Mouse (Mus musculus) adrenal gland, adult 8-10 months (tissue): ENCODE results near the gene Coq8a. TPM values are rescaled to one million over a fixed set of nuclear protein-coding genes. Genes with fewer than 3 reads are reported as not detected.

Experiments
- DNase-seq: peaks from one replicate; pipeline ENCODE4 v3.0.0; 2022
- total RNA-seq, 4 experiments: library from RNA; stranded (reverse); gene quantifications; 2 replicates each; pipeline ENCODE4 v1.2.4; 2022

Coq8a gene
- total RNA-seq, 4 experiments from 2014 or later, result 85.1 to 269 (median 187) TPM

- no peak for DNase-seq
Measured at GRCm38 (mm10) chr1:180197956-180198355, 1.4 kb downstream of the Coq8a start.

- DNase-seq, result no peak
Measured at GRCm38 (mm10) chr1:180196508-180196907, 2.9 kb downstream of the Coq8a start.

GRCm38 (mm10) chr1:180195703-180196381, 3.6 kb downstream of the Coq8a start:
- peak; percentile 98 for DNase-seq

- no peak for DNase-seq
Measured at GRCm38 (mm10) chr1:180194781-180195471, 4.5 kb downstream of the Coq8a start.

DNA sequence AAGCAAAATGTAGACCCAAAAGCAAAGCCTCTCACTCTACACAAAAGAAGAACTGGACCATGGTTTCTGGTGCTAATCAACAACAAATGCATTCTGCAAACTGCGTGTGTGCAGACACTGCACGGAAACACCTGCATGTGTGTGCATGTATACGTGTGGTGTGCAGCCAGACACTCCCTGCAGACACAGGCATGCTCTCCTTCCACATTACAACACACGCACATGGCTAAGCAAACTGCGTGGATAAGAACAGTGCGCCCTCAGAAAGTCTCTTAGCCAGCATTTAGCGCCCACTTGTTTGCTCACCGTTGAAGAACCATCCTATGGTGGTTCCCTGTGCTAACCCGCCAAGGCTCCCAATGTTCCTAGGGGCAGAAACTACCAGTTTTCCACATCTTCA, 5.4 kb downstream of the Coq8a start:
- DNase-seq, result no peak

- no peak for DNase-seq
Measured at GRCm38 (mm10) chr1:180193391-180193935, 5.9 kb downstream of the Coq8a start.

DNA sequence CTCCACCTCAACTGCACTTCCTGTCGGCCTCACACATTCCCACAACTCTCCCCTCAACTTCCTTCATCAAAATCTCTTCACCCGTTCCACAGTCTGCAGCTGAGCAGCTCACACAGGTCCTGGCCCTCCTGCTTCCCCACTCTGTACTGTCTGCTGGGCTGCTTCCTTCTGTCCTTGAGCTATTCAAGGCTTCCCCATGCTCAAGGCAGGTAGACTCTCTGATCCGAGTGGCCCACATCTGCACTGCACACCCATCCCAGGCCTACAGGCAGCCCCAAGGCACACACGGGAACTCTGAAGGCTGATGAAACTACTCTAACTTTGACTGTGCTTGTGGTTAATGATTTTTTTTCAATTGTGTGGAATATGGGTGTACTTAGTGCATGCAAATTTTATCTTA, 6.5 kb downstream of the Coq8a start:
- DNase-seq, result no peak

- no peak for DNase-seq
Measured at GRCm38 (mm10) chr1:180191651-180192220, 7.7 kb downstream of the Coq8a start.

DNA sequence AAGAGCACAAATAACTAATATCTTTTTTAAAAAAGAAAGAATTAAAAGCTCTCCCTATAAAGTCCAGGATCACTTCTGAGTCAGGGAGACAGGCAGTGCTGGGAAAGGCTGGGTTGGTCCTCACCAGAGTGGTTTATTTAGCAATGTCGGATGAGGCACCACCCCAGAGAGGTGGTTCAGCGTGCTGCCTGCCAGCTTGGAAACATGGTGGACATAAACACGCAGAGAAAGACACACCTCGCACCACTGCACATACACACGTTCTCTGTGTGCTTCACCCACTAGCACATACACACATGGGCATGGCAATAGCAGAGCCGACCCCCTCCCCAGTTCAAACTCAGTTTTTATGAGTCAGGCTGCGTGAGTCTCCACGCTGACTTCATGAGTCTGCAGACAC, 8.3 kb downstream of the Coq8a start:
- no peak for DNase-seq

GRCm38 (mm10) chr1:180188951-180189350, 10.5 kb downstream of the Coq8a start:
- no peak for DNase-seq

DNA sequence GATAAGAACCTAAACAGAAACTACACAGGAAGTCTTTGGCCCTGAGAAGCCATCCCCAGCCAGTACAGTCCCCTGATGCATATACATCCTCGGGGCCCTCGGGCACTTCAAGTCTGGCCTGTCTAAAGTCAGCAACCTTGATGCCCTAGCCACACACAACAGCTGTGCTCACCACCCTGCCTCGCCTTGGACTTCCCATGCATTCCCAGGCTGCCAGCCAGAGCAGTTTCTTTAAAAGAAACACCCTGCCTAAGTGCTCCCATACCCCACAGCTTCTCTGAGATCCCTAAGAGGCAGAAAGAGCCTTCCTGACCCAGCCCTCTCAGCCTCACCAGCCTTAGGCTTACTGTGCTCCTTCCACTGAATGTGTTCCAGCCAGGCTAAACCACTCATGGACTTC, 13.0 kb downstream of the Coq8a start:
- no peak for DNase-seq

DNA sequence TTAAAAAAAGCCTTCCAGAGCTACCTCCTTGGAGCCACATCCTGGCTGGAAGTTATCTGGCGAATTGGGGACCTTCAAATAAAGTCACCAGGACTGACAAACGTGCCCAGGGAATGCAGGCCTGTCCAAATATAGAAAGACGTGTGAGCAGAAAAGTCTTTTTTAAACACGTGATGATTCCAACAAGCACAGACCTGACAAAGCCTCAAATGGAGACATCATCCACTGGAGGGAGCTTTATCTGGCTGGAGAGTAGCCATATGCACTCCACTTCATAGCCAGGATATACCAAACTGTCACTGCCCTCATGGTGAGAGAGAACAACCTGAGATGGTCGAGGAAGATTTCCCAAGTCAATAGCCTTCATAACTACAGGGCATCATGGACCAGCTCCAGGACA, 13.5 kb downstream of the Coq8a start:
- DNase-seq, result no peak

DNA sequence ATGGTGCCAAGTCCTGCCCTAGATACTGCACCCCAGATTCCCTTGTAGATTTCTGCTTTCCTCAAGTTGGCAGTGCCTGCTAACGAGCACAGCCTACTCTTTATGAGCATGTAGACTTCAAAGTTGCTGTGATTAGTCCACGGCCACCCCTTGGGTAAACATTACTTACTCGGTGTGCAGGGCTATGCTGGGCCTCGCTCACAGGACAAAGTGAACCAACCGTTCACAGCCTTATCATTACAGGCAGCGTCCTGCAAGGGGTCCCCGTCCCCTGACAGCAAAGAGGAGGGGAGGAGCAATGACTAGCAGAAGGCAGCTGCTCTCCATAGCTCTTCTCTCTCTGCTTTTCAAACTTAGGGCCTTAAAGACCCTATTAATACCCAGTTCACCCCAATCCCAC, 14.6 kb downstream of the Coq8a start:
- DNase-seq, result no peak

DNA sequence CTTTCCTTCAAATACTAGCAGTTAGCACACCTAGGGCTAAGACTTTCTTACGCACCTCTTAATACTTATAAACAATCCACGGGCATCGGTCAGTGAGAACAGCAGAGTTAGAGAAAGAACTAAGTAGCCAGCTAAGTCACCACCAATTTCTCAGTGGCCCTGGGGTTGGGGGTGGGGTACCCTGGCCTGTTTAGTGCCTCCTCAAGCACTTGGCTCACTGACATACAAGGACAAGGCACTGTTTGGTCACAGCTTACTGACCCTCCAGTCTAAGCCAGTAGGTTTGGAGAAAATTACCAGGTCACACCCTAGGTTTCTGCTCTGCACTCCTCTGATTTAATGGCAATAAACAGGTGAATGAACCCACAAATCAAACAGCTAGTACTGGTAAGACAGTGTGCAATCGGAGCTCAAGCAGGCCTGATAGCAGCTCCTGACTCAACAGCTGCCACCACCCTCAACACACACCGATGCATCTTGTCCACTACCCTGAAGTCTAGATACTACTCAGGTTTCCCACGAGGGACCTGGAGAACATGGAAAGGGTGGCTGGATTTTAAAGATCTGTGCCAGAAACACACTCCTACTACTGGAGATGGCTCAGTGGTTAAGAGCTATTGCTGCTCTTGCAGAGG, 15.8 kb downstream of the Coq8a start:
- no peak for DNase-seq

GRCm38 (mm10) chr1:180182731-180183130, 16.7 kb downstream of the Coq8a start:
- DNase-seq, result no peak

DNA sequence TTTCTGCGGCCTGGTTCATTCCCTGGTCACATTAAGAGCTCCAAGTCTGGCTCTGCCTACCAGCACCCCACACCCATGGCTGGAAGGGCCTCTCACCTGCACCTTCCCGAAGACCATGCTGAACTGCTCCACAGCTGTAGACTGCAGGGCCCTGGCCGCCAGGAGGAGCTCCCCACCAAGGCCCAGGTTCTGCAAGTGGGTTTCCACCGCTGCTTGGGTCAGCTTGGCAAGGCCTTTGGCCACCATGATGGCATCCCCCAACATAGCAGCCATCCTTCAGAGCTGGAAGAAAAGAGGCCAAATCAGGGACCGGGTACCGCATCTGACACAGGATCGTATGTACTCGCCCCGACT, 17.5 kb downstream of the Coq8a start:
- DNase-seq, result no peak

GRCm38 (mm10) chr1:180181304-180181965, 18.0 kb downstream of the Coq8a start:
- DNase-seq, result no peak

GRCm38 (mm10) chr1:180179840-180180239, 19.6 kb downstream of the Coq8a start:
- peak; percentile 10 for DNase-seq

DNA sequence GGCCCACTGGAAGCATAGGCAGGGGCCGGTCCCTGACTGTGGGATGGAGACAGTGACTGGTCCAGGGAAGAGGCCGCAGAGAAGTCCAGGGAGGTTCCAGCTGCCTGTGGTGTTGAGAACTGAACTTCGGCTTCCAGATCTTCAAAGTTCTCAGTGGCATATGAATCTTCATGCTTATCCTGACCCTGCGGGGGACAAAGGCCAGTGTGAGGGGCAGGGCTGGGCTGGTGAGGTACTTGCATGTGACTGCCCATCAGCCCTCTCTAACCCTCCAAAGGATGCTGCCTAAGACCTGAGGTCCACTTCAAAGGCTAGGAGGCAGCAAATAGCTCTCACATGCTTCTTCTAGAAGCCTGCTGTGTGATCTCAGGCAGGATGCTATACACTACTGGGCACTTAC, 20.3 kb downstream of the Coq8a start:
- DNase-seq, result peak; percentile 1

- peak; percentile 3 for DNase-seq
Measured at GRCm38 (mm10) chr1:180178340-180178739, 21.1 kb downstream of the Coq8a start.

- DNase-seq, result peak; percentile 0
Measured at GRCm38 (mm10) chr1:180176784-180177183, 22.6 kb downstream of the Coq8a start.

- peak; percentile 2 for DNase-seq
Measured at GRCm38 (mm10) chr1:180175635-180176034, 23.8 kb downstream of the Coq8a start.

- DNase-seq, result peak; percentile 1
Measured at GRCm38 (mm10) chr1:180175167-180175566, 24.2 kb downstream of the Coq8a start.
